Mouse (Mus musculus): ENCODE results near the gene Kcnk1. TPM values are rescaled to one million over a fixed set of nuclear protein-coding genes. Genes with fewer than 3 reads are reported as not detected.

Gene Kcnk1
- polyA plus RNA-seq, 1 experiment from 2014 or later: 2.4 TPM

- Histone ChIP-seq H3K9ac (peak overlapping the region; percentile 7; the same call in 1 of the 2 replicates), H3K4me3 (peak overlapping the region; percentile 29), H3K27me3 (peaks cover 27% of the 10 kb centered on the region), H3K36me3 (no peaks in the 10 kb centered on the region), H3K27ac (no peak overlapping the region), H3K9me3 (replicated peaks) (0 out of 2 replicates have a peak, but pooled peaks cover 9% of the 10 kb centered on the region), H3K4me2 (peak overlapping the region; percentile 62), H3K4me1 (replicated peaks) (peaks cover 6% of the 10 kb centered on the region)
- ATAC-seq (replicated peaks; ENCODE audit: insufficient number of reproducible peaks, insufficient read depth, low FRiP score, low read depth): no peak
- WGBS: 4% methylated on average over 11 of the region's 11 CpGs
Measured at GRCm38 (mm10) chr8:125963807-125964211, 31.2 kb upstream of the Kcnk1 start.

GRCm38 (mm10) chr8:125971336-125971735 lies 23.6 kb upstream of the Kcnk1 start:
- no peak for ATAC-seq (replicated peaks; ENCODE audit: insufficient number of reproducible peaks, insufficient read depth, low FRiP score, low read depth)
- Histone ChIP-seq H3K4me1 (replicated peaks) (no peaks in the 10 kb centered on the region), H3K36me3 (no peaks in the 10 kb centered on the region), H3K4me3 (no peak overlapping the region), H3K9me3 (replicated peaks) (no peaks in the 10 kb centered on the region), H3K4me2 (no peak overlapping the region), H3K27me3 (no peaks in the 10 kb centered on the region), H3K27ac (no peak overlapping the region), H3K9ac (no peak overlapping the region)
- WGBS: 41% methylated on average over 3 of the region's 3 CpGs

DNA sequence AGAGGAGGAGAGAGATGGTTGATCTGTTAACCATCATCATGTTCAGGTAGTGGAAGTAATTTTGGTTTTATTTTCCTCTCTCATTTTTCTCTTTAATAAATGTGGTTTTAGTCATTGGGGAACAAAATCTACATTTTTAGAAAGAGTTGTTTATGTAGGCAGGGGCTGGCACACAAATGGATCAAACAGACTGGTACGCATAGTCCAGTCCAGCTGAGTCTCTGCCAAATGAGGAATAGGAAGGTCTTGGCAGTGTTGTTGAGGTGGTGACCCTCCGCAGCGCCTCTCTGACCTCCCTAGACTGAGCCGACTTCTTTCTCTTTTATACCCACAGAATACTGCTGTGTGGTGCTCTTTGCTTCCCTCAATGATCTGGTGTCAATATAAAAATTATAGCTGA lies 19.0 kb upstream of the Kcnk1 start:
- Histone ChIP-seq H3K9me3 (replicated peaks) (no peaks in the 10 kb centered on the region), H3K27me3 (no peaks in the 10 kb centered on the region), H3K27ac (no peak overlapping the region), H3K36me3 (no peaks in the 10 kb centered on the region), H3K4me1 (replicated peaks) (no peaks in the 10 kb centered on the region), H3K4me3 (no peak overlapping the region), H3K9ac (no peak overlapping the region), H3K4me2 (no peak overlapping the region)
- ATAC-seq (replicated peaks; ENCODE audit: insufficient number of reproducible peaks, insufficient read depth, low FRiP score, low read depth): no peak
- 78% methylated on average over 4 of the region's 4 CpGs for WGBS

- Histone ChIP-seq H3K27ac (no peak overlapping the region), H3K4me2 (no peak overlapping the region), H3K9me3 (replicated peaks) (no peaks in the 10 kb centered on the region), H3K4me1 (replicated peaks) (no peaks in the 10 kb centered on the region), H3K9ac (no peak overlapping the region), H3K36me3 (no peaks in the 10 kb centered on the region), H3K27me3 (no peaks in the 10 kb centered on the region), H3K4me3 (no peak overlapping the region)
- no peak for ATAC-seq (replicated peaks; ENCODE audit: insufficient number of reproducible peaks, insufficient read depth, low FRiP score, low read depth)
- 8% methylated on average over 6 of the region's 6 CpGs for WGBS
Measured at GRCm38 (mm10) chr8:125980826-125981225, 14.1 kb upstream of the Kcnk1 start.

DNA sequence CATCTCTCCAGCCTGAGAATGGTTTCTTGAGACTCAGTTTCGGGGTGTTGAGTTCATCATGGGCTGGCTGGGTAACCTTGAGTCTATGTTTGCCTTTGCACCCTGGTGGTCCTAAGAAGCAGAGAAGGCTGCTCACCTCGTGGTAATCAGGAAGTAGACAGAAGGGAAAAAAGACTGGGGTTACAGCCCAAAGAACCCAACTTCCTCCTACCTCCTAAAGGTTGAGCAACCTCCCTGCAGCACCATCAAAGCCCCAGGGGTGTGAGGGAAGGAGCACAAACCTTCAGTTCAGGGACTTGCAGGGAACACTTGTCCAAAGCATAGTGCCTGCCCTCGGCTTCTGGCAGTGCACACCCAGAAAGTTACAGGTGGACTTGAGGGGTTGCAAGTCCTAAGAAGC lies 11.5 kb upstream of the Kcnk1 start:
- no peak overlapping the region for H3K9ac ChIP-seq
- H3K36me3 ChIP-seq: no peaks in the 10 kb centered on the region
- no peak overlapping the region for H3K4me3 ChIP-seq
- H3K4me1 ChIP-seq (replicated peaks): no peaks in the 10 kb centered on the region; the same call in 1 of the 2 replicates
- H3K4me2 ChIP-seq: no peak overlapping the region
- 61% methylated on average over 3 of the region's 3 CpGs for WGBS
- no peak overlapping the region for H3K27ac ChIP-seq
- H3K9me3 ChIP-seq (replicated peaks): no peaks in the 10 kb centered on the region
- ATAC-seq (replicated peaks; ENCODE audit: insufficient number of reproducible peaks, insufficient read depth, low FRiP score, low read depth): no peak
- H3K27me3 ChIP-seq: 0 out of 2 replicates have a peak, but pooled peaks cover 3% of the 10 kb centered on the region

GRCm38 (mm10) chr8:125984140-125984539 lies 10.8 kb upstream of the Kcnk1 start:
- Histone ChIP-seq H3K27me3 (0 out of 2 replicates have a peak, but pooled peaks cover 5% of the 10 kb centered on the region), H3K9me3 (replicated peaks) (no peaks in the 10 kb centered on the region), H3K9ac (no peak overlapping the region), H3K27ac (no peak overlapping the region), H3K36me3 (no peaks in the 10 kb centered on the region), H3K4me2 (no peak overlapping the region), H3K4me1 (replicated peaks) (no peaks in the 10 kb centered on the region; the same call in 1 of the 2 replicates), H3K4me3 (no peak overlapping the region)
- WGBS: 83% methylated on average over 4 of the region's 4 CpGs
- ATAC-seq (replicated peaks; ENCODE audit: insufficient number of reproducible peaks, insufficient read depth, low FRiP score, low read depth): no peak

DNA sequence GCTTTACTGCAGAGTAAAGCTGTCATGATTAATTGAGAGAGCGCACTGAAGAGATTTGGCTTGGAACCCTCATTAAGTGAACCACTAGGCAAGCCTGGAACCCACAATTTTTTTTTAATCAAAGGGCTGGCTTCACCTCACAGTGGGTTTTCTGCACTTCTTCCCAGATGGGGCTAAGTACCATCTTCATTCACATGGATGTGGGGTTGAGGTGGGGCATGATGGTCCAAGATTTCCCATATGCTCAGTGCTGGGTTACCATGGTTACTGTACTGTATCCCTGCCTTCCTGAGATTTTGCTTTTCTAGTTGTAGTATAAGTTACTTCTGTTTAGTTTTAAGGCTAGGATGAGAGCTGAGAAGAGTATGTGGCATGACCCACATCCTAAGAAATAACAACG lies 9.6 kb upstream of the Kcnk1 start:
- 92% methylated on average over 2 of the region's 2 CpGs for WGBS
- 0 out of 2 replicates have a peak, but pooled peaks cover 5% of the 10 kb centered on the region for H3K27me3 ChIP-seq
- H3K4me2 ChIP-seq: no peak overlapping the region
- H3K4me3 ChIP-seq: no peak overlapping the region
- H3K27ac ChIP-seq: no peak overlapping the region
- no peak for ATAC-seq (replicated peaks; ENCODE audit: insufficient number of reproducible peaks, insufficient read depth, low FRiP score, low read depth)
- H3K4me1 ChIP-seq (replicated peaks): no peaks in the 10 kb centered on the region; the same call in 1 of the 2 replicates
- H3K9me3 ChIP-seq (replicated peaks): no peaks in the 10 kb centered on the region
- no peaks in the 10 kb centered on the region for H3K36me3 ChIP-seq
- H3K9ac ChIP-seq: no peak overlapping the region

DNA sequence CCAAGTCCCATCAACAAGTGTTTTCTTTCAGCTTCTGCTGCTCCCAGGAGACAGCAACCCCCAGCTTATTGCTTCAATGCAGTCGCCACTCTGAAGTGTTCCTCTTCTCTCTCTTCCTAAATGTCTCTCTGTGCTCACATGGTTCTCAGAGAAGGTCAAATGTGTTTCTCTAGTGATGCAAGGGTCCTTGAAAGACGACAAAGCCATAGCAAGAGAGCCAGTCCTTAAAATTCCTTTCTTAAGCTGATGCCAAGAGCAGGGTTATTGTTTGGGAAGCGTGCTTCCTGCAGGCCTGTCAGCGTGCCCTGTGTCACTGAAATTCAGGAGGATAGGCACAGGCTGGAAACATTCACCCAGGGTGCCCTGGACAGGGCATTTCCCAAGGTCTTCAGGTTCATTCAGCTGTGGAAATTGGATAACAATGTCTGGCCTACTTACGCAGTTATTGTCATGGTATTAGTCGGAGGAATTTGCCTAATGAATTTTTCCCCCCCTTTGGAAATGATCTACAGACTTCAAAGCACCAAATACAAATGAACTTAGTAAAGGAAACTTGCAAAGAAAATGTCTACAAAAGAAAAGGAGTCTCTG lies 7.9 kb upstream of the Kcnk1 start:
- H3K4me1 ChIP-seq (replicated peaks): no peaks in the 10 kb centered on the region; the same call in 1 of the 2 replicates
- ATAC-seq (replicated peaks; ENCODE audit: insufficient number of reproducible peaks, insufficient read depth, low FRiP score, low read depth): no peak
- H3K4me3 ChIP-seq: no peak overlapping the region
- 0 out of 2 replicates have a peak, but pooled peaks cover 10% of the 10 kb centered on the region for H3K27me3 ChIP-seq
- H3K36me3 ChIP-seq: no peaks in the 10 kb centered on the region
- H3K27ac ChIP-seq: no peak overlapping the region
- 51% methylated on average over 6 of the region's 6 CpGs for WGBS
- H3K9me3 ChIP-seq (replicated peaks): no peaks in the 10 kb centered on the region
- H3K9ac ChIP-seq: no peak overlapping the region
- no peak overlapping the region for H3K4me2 ChIP-seq

DNA sequence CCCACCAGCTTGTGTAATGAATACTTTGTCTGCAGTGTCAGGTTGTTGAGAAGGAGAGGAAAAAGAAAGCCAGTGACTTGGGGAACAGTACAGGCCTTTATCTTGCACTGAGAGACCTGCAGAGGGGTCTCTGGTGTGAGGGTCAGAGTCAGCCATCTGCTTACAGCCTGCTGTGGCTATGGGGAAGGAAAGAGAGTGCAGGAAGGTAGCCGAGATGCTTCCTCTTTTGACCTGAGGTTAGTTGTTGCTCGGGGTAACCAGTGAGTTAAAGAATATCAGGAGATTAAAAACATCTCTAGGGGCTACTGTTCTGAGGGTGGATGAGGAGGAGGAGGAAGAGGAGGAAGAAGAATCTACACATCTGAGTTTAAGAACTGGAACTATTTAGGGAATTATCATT lies 7.0 kb upstream of the Kcnk1 start:
- H3K27ac ChIP-seq: no peak overlapping the region
- H3K4me2 ChIP-seq: no peak overlapping the region
- ATAC-seq (replicated peaks; ENCODE audit: insufficient number of reproducible peaks, insufficient read depth, low FRiP score, low read depth): no peak
- no peaks in the 10 kb centered on the region for H3K36me3 ChIP-seq
- H3K4me3 ChIP-seq: no peak overlapping the region
- H3K4me1 ChIP-seq (replicated peaks): no peaks in the 10 kb centered on the region; the same call in 1 of the 2 replicates
- 53% methylated on average over 2 of the region's 2 CpGs for WGBS
- H3K9me3 ChIP-seq (replicated peaks): no peaks in the 10 kb centered on the region
- peaks cover 19% of the 10 kb centered on the region for H3K27me3 ChIP-seq
- H3K9ac ChIP-seq: no peak overlapping the region

DNA sequence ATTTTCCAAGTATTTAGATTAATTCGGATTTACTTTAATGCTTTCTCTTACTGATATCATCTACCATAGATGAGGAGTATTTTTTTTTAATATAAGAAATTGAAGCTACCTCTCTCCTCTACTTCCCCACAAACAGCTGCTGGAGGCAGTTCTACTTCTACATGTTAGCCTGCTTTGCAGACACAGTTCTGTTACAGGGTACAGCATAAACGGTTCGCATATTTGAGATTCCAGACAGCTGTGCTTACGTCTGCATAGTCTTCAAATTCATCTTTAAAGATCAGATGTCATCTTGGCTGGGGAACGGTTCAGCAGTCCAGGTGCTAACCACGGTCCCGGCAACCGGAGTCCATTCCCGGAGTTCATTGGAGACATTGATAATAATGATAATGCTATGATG lies 1.3 kb upstream of the Kcnk1 start:
- Histone ChIP-seq H3K27ac (no peak overlapping the region), H3K4me3 (no peak overlapping the region), H3K4me2 (no peak overlapping the region), H3K9ac (no peak overlapping the region), H3K9me3 (replicated peaks) (no peaks in the 10 kb centered on the region), H3K36me3 (no peaks in the 10 kb centered on the region), H3K4me1 (replicated peaks) (peaks cover 13% of the 10 kb centered on the region), H3K27me3 (peaks cover 68% of the 10 kb centered on the region)
- WGBS: 54% methylated on average over 9 of the region's 9 CpGs
- no peak for ATAC-seq (replicated peaks; ENCODE audit: insufficient number of reproducible peaks, insufficient read depth, low FRiP score, low read depth)

GRCm38 (mm10) chr8:125996031-125996839 lies 1.3 kb downstream of the Kcnk1 start:
- WGBS: 32% methylated on average over 14 of the region's 14 CpGs
- no peaks in the 10 kb centered on the region for H3K9me3 ChIP-seq (replicated peaks)
- no peak for ATAC-seq (replicated peaks; ENCODE audit: insufficient number of reproducible peaks, insufficient read depth, low FRiP score, low read depth)
- peaks cover 13% of the 10 kb centered on the region for H3K4me1 ChIP-seq (replicated peaks)
- H3K4me2 ChIP-seq: peak overlapping the region; percentile 96
- H3K4me3 ChIP-seq: peak overlapping the region; percentile 62
- H3K27me3 ChIP-seq: peaks cover 66% of the 10 kb centered on the region
- no peak overlapping the region for H3K27ac ChIP-seq
- no peaks in the 10 kb centered on the region for H3K36me3 ChIP-seq
- H3K9ac ChIP-seq: peak overlapping the region; percentile 52; the same call in 1 of the 2 replicates

Data from heart, embryonic 15.5 days (tissue).